Mouse (Mus musculus): ENCODE measurements around the gene Baz2a. TPM values are rescaled to one million over a fixed set of nuclear protein-coding genes. Genes with fewer than 3 reads are reported as not detected.

Gene Baz2a
- total and polyA plus RNA-seq, 3 experiments, result 5.4 to 34.0 (median 12.8) TPM

- in situ Hi-C loops (cut with MboI; ENCODE audit: low pct_ligation_motif_present, low pct_unique_long_range_greater_than_20kb, low sequenced_read_pairs), result no loop called here
- H3K36me3 ChIP-seq (replicated peaks in 1 of 2; ENCODE audit: control insufficient read depth in 1 of 2, insufficient read depth in 1 of 2, low read length in 1 of 2), result peaks cover 44 to 63% of the 10 kb centered on the region in 2 experiments
Observed at GRCm38 (mm10) chr10:128049741-128050140, 41.6 kb upstream of the Baz2a start.

GRCm38 (mm10) chr10:128050355-128050754 is 41.0 kb upstream of the Baz2a start:
- Histone ChIP-seq H3K4me1 (ENCODE audit: control insufficient read depth in 1 of 2, insufficient read depth in 2 of 2) (no peaks in the 10 kb centered on the region), H3K27me3 (replicated peaks) (no peaks in the 10 kb centered on the region), H3K4me2 (ENCODE audit: insufficient read depth, low read depth, poor library complexity, severe bottlenecking) (no peak overlapping the region), H3K79me2 (replicated peaks; ENCODE audit: control insufficient read depth, extremely low read depth, insufficient read depth, poor library complexity, severe bottlenecking) (peaks cover 14% of the 10 kb centered on the region), H3K9ac (ENCODE audit: insufficient read depth, low read depth) (no peak overlapping the region), H3K27ac (ENCODE audit: insufficient read depth, low read depth) (no peak overlapping the region), H3K9me3 (replicated peaks; ENCODE audit: low read length) (no peaks in the 10 kb centered on the region), H3K36me3 (replicated peaks in 1 of 2; ENCODE audit: control insufficient read depth in 1 of 2, insufficient read depth in 1 of 2, low read length in 1 of 2) (peaks cover 40 to 57% of the 10 kb centered on the region in 2 experiments), H3K4me3 (replicated peaks in 1 of 3; ENCODE audit: low read depth in 2 of 3, low read length in 2 of 3, poor library complexity in 1 of 3) (no peak overlapping the region)
- no peak for TF ChIP-seq ETS1 (conservative IDR thresholded peaks at IDR 0.05; ENCODE audit: low read depth, low read length)
- TF ChIP-seq ZMIZ1 (IDR thresholded peaks at IDR 0.05; ENCODE audit: low read depth, low read length), result peak; percentile 66; the same call in 1 of the 2 replicates
- TF ChIP-seq JUND (conservative IDR thresholded peaks at IDR 0.05; ENCODE audit: low read depth, low read length), result no peak
- TF ChIP-seq TBP (conservative IDR thresholded peaks at IDR 0.05; ENCODE audit: low read depth, low read length), result no peak
- TF ChIP-seq ZC3H11A (IDR thresholded peaks at IDR 0.05; ENCODE audit: low read depth, low read length), result no peak
- TF ChIP-seq POLR2AphosphoS2 (IDR thresholded peaks at IDR 0.05; ENCODE audit: low read depth, low read length), result peak; percentile 62; the same call in 1 of the 2 replicates
- no peak for TF ChIP-seq KAT2A (IDR thresholded peaks at IDR 0.05; ENCODE audit: insufficient replicate concordance, low read length)
- no peak for TF ChIP-seq CHD1 (IDR thresholded peaks at IDR 0.05; ENCODE audit: low read depth, low read length)
- no peak for TF ChIP-seq MYC (IDR thresholded peaks at IDR 0.05; ENCODE audit: low read depth, low read length)
- no peak for TF ChIP-seq CTCF (conservative IDR thresholded peaks at IDR 0.05 in 1 of 2, IDR thresholded peaks at IDR 0.05 in 1 of 2; ENCODE audit: low read depth in 2 of 2, low read length in 2 of 2)
- no peak for DNase-seq (ENCODE audit: extremely low read depth)
- in situ Hi-C loops (cut with MboI; ENCODE audit: low pct_ligation_motif_present, low pct_unique_long_range_greater_than_20kb, low sequenced_read_pairs) (no loop called here), dilution Hi-C loops (cut with MboI; ENCODE audit: extremely low pct_ligation_motif_present, extremely low pct_unique_long_range_greater_than_20kb, low sequenced_read_pairs) (no loop called here)

More at GRCm38 (mm10) chr10:128049741-128050140, 41.6 kb upstream of the Baz2a start:
- Histone ChIP-seq H3K4me2 (ENCODE audit: insufficient read depth, low read depth, poor library complexity, severe bottlenecking) (no peak overlapping the region), H3K27me3 (replicated peaks) (no peaks in the 10 kb centered on the region), H3K9me3 (replicated peaks; ENCODE audit: low read length) (no peaks in the 10 kb centered on the region), H3K4me1 (ENCODE audit: control insufficient read depth in 1 of 2, insufficient read depth in 2 of 2) (peaks cover 0 to 3% of the 10 kb centered on the region in 2 experiments; a peak in 2 of 4 replicates), H3K4me3 (replicated peaks in 1 of 3; ENCODE audit: low read depth in 2 of 3, low read length in 2 of 3, poor library complexity in 1 of 3) (no peak overlapping the region), H3K9ac (ENCODE audit: insufficient read depth, low read depth) (no peak overlapping the region), H3K27ac (ENCODE audit: insufficient read depth, low read depth) (no peak overlapping the region; the same call in 1 of the 2 replicates), H3K79me2 (replicated peaks; ENCODE audit: control insufficient read depth, extremely low read depth, insufficient read depth, poor library complexity, severe bottlenecking) (peaks cover 18% of the 10 kb centered on the region)
- DNase-seq (ENCODE audit: extremely low read depth), result no peak
- dilution Hi-C loops (cut with MboI; ENCODE audit: extremely low pct_ligation_motif_present, extremely low pct_unique_long_range_greater_than_20kb, low sequenced_read_pairs), result no loop called here
- no peak for TF ChIP-seq ZNF384 (IDR thresholded peaks at IDR 0.05; ENCODE audit: low read depth, low read length)
- no peak for TF ChIP-seq ZC3H11A (IDR thresholded peaks at IDR 0.05; ENCODE audit: low read depth, low read length)
- TF ChIP-seq BHLHE40 (IDR thresholded peaks at IDR 0.05; ENCODE audit: low read depth, low read length), result no peak
- TF ChIP-seq POLR2A (IDR thresholded peaks at IDR 0.05; ENCODE audit: low read depth, low read length), result peak; percentile 41
- no peak for TF ChIP-seq MYC (IDR thresholded peaks at IDR 0.05; ENCODE audit: low read depth, low read length)

- in situ Hi-C loops (cut with MboI; ENCODE audit: low pct_ligation_motif_present, low pct_unique_long_range_greater_than_20kb, low sequenced_read_pairs), result no loop called here
- H3K27me3 ChIP-seq (replicated peaks), result no peaks in the 10 kb centered on the region
- DNase-seq (ENCODE audit: extremely low read depth), result no peak
- H3K27ac ChIP-seq (ENCODE audit: insufficient read depth, low read depth), result no peak overlapping the region
- H3K4me1 ChIP-seq (ENCODE audit: control insufficient read depth in 1 of 2, insufficient read depth in 2 of 2), result no peaks in the 10 kb centered on the region
- TF ChIP-seq MAFK (IDR thresholded peaks at IDR 0.05; ENCODE audit: insufficient replicate concordance, low read length) (no peak), ETS1 (conservative IDR thresholded peaks at IDR 0.05; ENCODE audit: low read depth, low read length) (no peak), POLR2A (IDR thresholded peaks at IDR 0.05; ENCODE audit: low read depth, low read length) (0 out of 2 replicates have a peak, but pooled peaks have one; percentile 11), MYC (IDR thresholded peaks at IDR 0.05; ENCODE audit: low read depth, low read length) (no peak)
- no peak overlapping the region for H3K4me3 ChIP-seq (replicated peaks in 1 of 3; ENCODE audit: low read depth in 2 of 3, low read length in 2 of 3, poor library complexity in 1 of 3)
- no peak overlapping the region for H3K4me2 ChIP-seq (ENCODE audit: insufficient read depth, low read depth, poor library complexity, severe bottlenecking)
- H3K9ac ChIP-seq (ENCODE audit: insufficient read depth, low read depth), result no peak overlapping the region
- dilution Hi-C loops (cut with MboI; ENCODE audit: extremely low pct_ligation_motif_present, extremely low pct_unique_long_range_greater_than_20kb, low sequenced_read_pairs), result no loop called here
- no peaks in the 10 kb centered on the region for H3K9me3 ChIP-seq (replicated peaks; ENCODE audit: low read length)
- peaks cover 29 to 45% of the 10 kb centered on the region in 2 experiments for H3K36me3 ChIP-seq (replicated peaks in 1 of 2; ENCODE audit: control insufficient read depth in 1 of 2, insufficient read depth in 1 of 2, low read length in 1 of 2)
- H3K79me2 ChIP-seq (replicated peaks; ENCODE audit: control insufficient read depth, extremely low read depth, insufficient read depth, poor library complexity, severe bottlenecking), result 0 out of 2 replicates have a peak, but pooled peaks cover 4% of the 10 kb centered on the region
Observed at GRCm38 (mm10) chr10:128051589-128051988, 39.8 kb upstream of the Baz2a start.

All from CH12.LX (cell line).